Mouse (Mus musculus) right cerebral cortex, adult 18-20 months (tissue): ENCODE results near the gene Zdhhc9.
A peak's percentile ranks its signal among the peaks of the same experiment; 100 is the strongest.

Experiments used
- DNase-seq: peaks from one replicate; pipeline ENCODE4 v3.0.0; 2022; ENCODE audit warnings: mixed read lengths

Gene Zdhhc9

DNA sequence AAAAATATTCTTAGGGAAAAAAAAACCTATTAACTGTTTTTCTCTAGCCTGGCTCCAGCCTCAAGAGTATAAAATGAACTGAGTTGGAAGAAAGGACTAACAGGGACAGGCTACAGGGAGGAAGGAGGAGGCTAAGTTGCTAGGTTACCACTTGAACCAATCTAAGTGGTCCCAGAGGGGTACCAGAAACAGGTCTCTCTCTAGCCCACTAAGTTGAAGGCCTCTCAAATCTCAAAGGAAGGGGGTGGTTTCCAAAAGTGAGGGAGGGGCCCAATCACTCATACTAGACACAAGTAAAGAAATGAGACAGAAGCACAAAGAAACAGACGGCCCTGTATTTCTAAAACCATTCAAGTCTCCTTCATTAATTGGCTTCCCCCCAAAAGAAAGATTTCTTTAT lies 38.8 kb downstream of the Zdhhc9 start:
- DNase-seq: no peak

DNA sequence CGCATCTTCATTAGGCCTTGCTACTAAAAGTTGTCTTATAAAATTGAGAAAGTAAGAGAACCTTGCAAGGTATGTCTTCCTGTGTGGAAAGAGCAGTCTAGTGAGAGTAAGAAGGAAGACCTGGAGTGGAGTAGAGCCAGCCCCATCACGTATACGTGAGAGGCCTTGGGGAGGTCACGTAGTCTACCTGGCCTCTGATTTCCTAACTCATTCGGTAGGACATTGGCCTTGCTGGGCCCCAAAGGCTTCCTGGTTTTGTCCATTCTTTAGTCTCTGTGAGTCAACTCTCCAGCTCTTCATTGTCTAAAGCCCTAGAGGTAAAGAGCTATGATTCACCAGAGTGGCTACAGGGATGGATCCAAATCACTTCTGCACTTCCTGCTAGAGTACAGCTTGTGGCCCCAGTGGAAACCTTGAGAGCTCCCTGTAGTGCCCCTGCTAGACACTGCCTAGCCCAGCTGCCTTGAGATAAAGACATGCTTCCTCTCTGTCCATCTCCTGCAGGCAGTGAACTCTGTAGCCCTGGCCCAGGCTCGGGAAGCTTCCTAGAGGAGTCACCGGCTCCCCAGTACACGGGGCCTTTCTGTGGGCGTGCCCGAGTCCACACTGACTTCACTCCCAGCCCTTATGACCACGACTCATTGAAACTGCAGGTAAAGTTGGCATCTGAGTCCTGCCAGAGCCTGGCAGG lies 50.3 kb downstream of the Zdhhc9 start:
- no peak for DNase-seq

DNA sequence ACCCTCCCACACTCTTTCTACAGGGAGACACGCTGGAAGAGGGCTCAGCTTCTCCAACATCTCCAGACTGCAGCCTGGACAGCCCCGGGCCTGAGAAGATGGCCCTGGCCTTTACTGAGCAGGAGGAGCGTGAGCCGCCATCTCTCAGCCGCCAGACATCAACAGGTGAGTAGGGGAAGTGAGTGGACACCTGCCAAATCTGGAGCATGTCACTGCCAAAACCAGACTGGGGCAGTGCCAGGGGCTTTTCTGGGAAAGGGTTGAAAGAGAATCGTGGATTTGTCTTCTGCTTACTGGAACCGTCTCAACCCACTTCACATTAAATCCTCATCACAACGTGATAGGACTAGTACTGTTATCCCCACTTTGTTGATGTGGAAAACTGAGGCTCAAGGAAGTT lies 51.3 kb downstream of the Zdhhc9 start:
- DNase-seq: no peak

DNA sequence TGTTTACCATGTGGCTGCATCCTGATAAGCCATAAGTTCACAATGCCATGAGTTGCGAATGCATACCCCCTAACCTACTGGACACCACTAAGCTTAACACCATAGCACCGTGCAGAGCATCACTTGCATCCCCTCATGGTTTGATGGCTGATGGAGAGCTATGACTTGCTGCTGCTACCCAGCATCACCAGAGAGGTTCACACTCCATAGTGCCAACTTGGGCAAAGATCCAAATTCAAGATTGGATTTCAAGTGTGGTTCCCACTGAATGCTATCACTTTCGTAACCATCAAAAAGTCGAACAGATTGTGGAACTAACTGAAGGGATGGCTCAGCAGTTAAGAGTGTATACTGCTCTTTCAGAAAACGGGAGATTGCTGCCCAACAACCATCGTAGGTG lies 53.2 kb downstream of the Zdhhc9 start:
- DNase-seq: peak; percentile 5

DNA sequence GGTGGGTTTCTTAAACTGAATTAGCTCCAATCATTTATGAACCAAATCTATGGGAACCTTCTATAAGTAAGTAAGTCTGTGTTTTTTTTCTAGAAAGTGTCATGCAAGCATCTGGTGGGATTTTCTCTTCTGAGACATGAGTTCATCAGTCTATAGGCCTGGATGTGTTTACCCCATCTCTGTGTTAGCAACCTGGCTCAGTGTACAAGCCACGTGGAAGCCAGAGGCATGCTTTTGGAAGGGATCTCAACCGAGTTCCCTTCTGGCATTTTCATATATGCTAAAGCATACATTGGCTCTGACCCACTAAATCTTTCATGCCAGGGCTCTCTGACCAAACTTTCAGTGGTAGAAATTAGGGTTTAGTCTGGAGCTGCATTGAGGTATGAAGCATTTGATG lies 54.7 kb downstream of the Zdhhc9 start:
- no peak for DNase-seq

DNA sequence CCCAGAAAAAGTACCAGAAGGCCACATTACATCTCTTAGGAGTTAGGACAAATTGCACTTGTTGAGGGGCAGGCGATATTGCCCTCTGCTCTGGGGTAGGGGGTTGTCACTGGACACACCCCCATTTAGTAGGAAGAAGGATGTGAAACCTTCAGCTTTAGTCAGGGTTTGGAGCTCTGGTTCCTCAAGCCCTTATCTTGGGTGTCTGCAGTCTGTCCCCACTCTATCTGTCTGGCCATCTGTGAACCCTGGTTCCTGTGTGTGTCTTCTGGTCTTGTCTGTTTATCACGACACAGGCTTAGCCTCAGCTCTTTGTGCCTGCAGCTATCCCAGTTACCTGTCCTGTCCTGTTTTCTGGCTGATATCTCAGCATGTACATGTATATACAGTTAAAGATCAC lies 55.3 kb downstream of the Zdhhc9 start:
- DNase-seq: no peak

DNA sequence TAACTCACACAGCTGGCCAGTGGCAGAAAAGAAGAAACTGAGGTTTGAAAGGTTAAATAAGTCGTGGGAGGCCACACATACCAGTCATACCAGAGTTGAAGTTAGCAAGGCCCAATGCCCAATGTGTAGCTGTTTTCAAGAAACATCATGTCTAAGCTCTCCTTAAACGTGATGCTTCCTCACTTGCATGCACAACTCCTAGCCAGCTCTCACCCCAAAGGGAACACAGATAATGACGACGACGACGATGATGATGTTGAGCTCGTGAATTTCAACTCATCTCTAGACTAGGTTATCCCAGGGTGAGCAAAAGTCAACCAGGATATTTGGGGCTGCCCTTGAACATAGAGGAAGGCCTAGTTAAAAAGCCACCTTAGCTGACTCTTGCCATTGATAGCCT lies 56.6 kb downstream of the Zdhhc9 start:
- no peak for DNase-seq

DNA sequence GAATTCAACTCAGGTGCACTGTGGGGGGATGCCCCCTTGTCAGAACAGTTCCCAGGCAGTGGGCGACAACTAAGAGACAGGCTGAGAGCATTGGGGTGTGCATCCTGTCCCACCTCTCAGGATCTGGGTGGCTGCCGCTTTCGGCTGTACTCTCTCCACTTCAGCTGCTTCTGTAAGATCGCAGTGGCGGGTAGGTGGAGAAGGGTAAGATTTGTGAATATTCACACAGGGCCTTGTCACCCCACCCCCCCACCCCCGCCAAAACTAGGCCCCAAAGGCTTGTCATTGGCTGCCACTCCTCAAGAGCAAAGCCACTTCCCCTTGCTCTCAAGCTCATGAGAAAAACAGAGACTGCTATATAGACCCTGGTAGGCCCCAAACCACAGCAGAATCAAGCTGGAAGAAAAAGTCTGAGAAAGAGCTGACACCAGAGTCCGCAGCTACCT lies 60.9 kb downstream of the Zdhhc9 start:
- no peak for DNase-seq

DNA sequence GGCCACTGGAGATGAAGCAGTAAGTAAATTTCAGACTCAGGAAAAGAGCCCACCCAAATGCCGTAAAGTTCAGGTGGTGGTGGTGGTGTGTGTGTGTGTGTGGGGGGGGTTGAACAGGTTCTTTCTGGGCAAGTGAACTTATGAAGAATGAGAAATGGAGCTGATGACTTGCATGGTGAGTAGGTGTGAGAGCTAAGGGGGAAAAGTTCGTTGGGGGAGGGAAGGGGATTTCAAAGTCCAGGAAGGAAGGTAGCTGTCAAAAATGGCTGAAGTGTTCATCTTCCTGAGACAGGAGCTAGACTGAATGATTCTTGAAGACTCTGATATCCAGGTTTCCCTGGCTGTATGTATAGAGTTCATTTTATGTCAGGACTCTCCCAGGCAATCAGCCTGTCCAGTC lies 61.5 kb downstream of the Zdhhc9 start:
- no peak for DNase-seq

DNA sequence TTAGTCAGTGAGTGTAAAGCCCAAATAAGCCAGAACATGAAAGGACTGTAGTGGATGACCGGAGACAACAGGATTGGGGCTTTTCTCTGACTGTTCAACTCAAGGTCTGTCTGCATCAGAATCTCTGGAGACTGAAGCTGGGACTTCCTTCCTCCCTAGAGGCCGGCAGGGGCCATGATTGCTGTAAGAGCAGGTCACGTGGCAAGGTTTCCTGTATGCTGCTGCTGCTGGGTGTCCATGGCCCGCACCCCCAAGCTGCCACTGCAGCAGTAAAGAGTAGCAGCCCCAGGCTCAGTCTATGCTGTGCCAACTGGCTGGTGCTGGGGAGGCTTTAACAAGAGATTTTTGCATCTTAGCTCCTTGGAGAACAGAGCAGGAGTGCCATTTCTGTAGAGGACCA lies 62.4 kb downstream of the Zdhhc9 start, which contains the start of gene Sash3:
Sash3 (plus strand) TSS at position 175 of the 400 bp plus-strand sequence.
- DNase-seq: no peak

DNA sequence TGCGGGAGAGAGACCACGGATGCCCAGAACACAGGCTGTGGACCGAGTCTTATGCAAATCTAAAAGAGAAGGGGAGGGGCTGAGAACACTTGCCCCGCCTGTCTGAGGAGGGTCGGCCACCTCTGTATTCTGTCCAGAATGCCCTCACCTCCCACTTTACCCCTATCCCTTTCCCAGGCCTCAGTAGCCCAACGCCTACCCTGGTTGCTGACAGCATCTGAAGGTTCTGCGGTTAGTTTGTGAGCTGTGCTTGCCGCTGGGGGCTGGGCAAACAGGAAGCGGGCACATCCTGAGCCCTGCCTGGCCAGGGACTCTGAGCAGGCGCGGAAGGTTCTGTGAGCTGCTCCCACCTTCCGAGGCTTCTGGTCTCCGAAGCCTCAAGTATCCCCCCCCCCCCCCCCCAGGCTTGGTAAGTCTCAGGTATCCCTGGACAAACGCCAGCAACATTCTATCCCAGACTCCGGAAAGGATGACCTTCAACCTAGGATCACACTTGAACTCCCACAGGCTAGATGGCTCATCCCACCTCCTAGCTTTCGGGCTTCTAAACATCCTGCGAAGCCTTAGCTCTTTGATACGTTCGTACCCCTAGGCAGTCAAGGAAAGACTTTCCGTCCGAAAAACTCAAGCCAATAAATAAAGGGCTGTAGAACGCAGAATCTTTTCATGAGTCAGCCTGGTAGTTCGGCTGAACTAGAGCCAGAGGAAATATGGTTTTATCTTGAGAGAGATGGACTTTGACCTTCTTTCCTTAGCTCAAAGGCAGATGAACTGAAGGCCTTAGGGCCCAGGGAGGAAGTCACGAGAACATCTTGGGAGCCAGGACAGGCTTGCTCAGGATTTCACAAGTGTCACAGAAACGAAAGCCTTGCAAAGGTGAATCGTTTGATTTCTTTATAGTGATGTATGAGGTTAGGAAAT lies 65.0 kb downstream of the Zdhhc9 start:
- no peak for DNase-seq

DNA sequence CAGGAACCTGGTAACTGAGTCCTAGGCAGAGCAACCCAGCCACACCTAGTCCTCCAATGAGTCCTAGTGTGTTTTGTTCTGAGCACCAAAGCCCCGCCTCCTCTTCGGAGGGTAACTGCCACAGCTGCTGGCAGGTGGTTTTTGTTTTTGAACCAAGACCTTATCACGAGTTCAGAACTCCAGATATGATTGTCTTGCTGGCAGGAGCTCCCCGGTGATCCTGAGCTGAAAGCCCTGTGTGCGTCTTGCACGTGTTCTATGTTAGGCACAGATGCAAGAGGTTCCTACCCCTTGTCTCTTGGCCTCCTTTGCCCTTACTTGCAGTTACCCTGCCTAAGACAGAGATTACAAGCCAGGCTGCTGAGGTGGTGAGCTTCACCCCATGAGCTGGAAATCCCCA lies 67.2 kb downstream of the Zdhhc9 start:
- DNase-seq: no peak

DNA sequence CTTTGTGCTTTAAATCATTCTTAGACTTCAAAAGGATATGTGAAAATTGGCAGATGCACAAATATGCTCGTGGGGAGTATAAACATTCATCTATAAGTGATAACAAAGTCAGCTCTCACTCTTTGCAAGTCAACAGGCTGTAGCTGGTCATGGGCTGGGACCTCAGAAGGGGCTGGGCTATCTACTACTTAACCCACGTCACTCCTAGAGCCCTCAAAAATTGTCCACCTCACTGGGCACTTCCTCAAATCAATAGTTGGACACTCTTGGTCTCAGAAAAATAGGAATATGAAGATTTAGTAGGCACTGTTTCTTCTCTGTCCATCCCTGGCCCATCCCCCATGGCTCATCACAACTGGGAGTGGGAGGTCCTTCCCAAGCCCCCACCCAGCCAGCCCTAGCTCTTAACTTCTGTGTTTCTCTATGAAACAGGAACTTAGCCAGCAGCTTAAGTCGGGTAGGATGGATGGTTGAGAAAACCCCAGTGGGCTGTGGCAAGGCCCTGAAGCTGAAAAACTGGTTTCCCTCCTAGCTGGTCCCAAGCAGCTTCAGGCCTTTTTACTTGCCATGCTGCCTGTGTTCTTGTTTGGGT lies 68.3 kb downstream of the Zdhhc9 start:
- no peak for DNase-seq

DNA sequence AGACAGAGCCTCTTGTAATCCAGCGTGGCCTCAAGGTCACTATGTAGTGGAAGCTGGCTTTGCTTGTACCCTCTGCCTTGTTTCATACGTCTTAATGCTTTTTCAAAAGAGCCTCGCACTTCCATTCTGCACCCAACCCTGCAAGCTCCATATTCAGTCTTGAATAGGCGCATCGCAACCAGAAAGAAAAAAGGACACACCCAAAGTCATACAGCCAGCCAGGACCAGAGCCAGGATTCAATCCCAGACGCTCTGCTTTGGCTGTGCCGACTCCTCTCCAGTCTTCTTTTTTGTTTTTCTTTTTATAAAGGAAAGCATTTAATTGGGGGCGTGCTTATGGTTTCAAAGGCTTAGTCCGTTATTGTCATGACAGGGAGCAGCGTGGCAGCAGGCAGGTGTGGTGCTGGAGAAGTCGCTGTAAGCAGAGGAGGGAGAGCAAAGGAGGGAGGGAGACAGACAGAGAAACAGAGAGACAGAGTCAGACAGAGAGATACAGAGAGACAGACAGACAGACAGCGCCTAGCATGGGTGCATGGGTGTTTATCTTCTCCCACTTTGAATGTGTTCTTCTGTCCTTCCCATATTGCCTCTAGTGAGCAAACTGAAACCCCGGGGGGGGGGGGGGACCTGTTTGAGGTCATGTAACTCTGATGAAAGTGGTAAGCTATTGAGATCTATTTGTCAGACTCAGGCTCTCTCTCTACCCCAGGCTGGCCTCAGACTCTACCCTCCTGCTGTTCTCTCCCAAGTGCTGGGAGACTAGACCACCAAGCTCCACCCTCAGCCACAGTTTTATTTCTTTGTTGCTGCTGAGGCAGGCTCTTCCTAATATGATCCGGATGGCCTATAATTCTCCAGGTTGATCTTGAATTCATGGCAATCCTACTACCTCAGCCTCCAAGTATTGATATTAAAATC lies 69.1 kb downstream of the Zdhhc9 start:
- DNase-seq: no peak

DNA sequence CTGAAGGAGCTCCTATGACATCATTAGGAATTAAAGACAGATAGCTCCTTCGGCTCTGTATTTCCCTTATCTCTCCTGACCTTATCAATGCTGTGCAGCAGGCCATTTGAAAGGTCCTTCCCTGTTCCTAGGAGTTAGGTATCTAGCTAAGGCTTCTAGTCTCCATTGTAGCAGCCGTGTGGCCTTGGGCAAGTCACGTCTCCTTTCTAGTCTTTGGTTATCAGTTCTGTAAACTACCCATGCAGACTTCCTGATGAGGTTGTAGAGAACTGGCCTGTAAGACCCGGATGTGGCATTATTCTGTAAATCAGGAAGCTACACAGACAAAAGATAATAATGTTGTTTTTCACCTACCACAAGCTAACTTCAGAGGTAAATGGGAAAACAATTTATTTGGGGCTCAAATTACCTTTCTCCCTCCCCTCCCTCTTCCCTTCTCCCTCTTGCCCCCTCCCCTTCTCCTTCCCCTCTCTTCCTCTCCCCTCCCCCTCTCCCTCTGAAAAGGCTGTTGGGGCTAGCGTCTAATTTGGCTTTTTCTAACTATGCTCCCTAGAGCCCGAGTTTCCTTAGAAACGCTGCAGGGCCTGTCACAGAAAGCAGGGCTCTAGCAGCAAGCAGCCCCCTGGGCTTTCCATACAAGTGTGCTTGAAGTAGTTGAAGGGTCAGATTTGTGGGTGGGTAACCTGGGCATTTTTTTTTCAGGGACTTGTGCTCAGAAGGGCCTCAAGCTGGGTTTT lies 70.0 kb downstream of the Zdhhc9 start:
- no peak for DNase-seq

DNA sequence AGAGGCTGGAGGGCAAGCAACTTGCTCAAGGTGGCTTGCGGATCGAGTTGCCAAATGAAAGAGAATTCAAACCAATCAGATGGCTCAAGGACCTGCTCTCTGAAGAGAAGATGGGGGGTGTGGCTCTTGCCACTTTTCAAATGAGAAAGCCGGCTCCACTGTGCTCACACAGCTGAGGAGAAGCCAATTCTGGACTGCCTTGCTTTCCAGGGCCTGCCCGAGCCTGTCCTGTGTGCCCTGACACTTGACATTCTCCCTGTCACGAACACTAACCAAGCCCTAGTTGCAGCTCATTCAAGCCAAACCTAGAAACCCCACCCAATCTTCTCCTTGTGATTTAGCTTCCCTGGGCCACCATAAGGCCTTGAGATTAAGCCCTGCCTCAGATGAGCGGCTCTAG lies 70.7 kb downstream of the Zdhhc9 start:
- DNase-seq: no peak

DNA sequence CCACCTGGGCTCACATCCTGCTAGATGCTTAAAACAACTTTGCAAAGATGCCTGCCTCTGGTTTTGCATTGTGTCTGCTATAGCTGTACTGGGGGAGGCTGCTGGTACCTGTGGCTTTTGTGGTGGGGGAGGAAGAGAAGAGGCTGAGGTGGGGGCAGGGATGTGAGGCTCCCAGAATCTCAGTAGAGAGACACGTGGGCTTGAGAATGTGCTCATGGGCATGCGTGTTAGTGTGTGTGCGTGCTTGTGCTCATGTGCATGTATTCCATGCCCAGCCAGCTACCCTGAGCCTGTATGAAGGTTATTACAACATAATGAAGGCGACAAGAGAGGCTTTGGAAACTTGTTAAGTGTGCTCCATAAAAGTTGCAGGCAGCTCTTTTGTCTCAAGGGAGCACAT lies 71.7 kb downstream of the Zdhhc9 start:
- DNase-seq: no peak

DNA sequence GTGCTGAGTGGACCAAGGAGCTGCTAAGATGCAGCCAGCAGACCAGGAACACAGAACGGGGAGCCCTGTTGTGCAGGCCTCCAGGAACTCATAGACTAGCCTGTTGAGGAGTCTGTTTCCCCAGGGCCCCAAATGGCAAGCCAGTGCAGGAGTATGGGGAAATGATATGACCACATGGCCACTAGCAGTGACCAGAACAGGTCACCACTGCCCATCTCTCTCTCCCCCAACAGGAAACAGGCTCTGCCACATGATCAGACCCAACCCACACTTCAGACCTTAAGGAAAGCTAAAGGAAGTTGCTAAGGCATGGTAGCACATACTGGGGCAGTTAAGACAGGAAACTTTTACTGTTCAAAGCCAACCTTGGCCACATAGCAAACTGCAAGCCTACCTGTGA lies 79.5 kb downstream of the Zdhhc9 start:
- no peak for DNase-seq

DNA sequence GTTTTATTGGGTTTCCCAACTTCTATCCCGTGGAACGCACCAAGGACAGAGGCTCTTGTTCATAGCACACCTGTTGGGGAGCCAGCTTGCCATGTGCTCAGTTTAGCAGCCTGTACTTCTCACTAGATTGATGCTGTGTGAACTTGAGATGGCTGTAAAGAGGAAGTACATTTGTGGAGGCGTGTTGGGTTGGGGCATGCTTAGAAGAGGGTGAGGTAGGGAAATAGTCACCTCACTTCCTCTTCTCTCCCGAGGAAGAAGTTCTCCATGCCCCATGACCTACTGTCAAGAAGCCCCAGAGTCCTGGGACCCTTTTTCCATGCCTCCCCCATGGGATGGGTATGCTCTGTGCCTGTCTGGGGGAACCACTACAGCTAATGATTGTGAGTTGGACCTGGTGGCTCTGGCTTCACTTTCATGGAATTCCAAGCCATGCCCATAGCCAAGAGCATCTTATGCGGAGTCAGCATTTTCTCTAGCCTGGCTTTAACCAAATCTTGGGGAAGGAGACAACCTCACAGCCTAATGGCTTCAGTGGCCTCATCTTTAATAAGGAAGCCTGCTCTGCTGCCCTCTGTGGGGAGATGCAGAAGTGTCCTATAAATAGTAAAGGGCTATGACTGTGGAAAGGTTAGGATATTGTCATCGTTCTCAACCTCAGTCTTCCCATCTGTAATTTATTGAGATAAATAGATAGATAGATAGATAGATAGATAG lies 81.0 kb downstream of the Zdhhc9 start:
- no peak for DNase-seq

DNA sequence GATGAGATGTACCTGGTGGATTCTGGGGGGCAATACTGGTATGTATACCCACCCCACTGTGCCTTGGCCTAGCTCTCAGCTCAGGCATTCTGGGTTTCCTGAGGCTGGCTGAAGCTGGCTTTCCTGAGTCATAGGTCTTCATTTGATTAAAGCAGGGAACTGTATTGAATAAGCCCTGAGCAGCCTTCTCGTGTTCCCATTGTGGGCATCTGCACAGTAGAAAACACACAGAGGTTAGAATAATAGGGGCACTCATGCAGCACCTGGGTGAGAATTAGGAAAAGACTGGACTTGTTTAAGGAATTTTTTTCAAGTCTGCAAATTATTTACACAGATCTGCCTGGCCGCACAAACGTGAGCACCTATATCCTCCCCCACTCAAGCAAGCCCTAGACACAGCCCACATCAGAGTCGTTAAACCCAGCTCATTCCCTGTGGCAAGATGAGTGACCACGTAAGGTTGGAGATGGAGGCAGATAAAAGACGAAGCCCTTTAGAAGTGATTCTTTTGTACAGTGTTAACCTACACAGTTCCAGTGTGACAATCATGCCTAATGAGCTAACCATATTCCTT lies 81.7 kb downstream of the Zdhhc9 start:
- no peak for DNase-seq
